Mouse (Mus musculus): ENCODE results near the gene Il6ra. TPM values are rescaled to one million over a fixed set of nuclear protein-coding genes. Genes with fewer than 3 reads are reported as not detected.
A peak's percentile ranks its signal among the peaks of the same experiment; 100 is the strongest.

The Il6ra gene
- polyA plus RNA-seq, 1 experiment from 2014 or later = 1.2 TPM

DNA sequence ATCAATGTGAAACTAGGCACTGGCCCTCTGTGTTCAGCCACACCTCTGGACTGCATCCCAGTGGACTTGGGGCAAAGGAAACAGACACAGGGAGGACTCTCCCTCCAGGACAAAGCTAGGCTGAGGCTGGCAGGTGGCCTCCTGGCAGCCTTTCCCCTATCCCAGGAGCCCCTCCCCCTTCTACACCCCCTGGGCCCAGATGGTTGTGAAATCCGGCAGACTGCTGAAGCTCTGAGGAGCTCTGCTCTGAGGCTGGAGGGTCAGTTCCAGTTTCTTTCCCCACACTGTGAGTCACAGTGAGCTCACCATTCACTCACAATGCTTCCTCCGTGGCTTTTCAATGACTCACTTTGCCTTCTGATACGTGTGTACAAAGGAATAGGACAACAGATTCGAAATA, 51.9 kb downstream of the Il6ra start:
- peaks cover 12% of the 10 kb centered on the region for H3K4me1 ChIP-seq
- no peaks in the 10 kb centered on the region for H3K36me3 ChIP-seq
- 0 out of 2 replicates have a peak, but pooled peaks cover 3% of the 10 kb centered on the region for H3K27me3 ChIP-seq (replicated peaks)
- no peaks in the 10 kb centered on the region for H3K9me3 ChIP-seq (replicated peaks)
- no peak overlapping the region for H3K4me3 ChIP-seq (replicated peaks)
- no peak overlapping the region for H3K9ac ChIP-seq (replicated peaks)
- no peak overlapping the region for H3K4me2 ChIP-seq
- ATAC-seq (ENCODE audit: low FRiP score) = no peak
- no peak overlapping the region for H3K27ac ChIP-seq (replicated peaks)
- WGBS = 25% methylated on average over 4 of the region's 4 CpGs

DNA sequence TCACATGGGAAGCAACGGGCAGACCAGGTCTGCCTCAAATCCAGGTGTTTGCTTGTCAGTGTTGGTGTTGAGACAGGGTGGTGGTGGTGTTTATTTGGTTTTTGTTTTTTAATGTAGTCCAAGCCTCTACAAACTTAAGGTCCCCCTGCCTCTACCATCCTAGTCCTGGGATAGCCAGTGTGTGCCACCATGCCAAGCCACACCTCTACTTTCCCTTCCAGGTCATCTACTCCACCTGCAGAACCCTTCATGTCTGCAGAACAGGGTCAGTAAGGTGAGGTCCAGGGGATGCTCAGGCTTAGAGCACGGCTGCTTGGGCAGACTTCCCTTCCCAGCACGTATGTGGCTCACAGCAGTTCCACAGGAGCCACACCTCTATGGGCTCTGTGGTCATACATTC, 52.7 kb downstream of the Il6ra start:
- H3K9me3 ChIP-seq (replicated peaks) = no peaks in the 10 kb centered on the region
- H3K9ac ChIP-seq (replicated peaks) = no peak overlapping the region
- no peak overlapping the region for H3K27ac ChIP-seq (replicated peaks)
- no peak overlapping the region for H3K4me2 ChIP-seq
- H3K36me3 ChIP-seq = no peaks in the 10 kb centered on the region
- peaks cover 11% of the 10 kb centered on the region for H3K4me1 ChIP-seq
- WGBS = 87% methylated on average over 3 of the region's 3 CpGs
- 0 out of 2 replicates have a peak, but pooled peaks cover 3% of the 10 kb centered on the region for H3K27me3 ChIP-seq (replicated peaks)
- no peak overlapping the region for H3K4me3 ChIP-seq (replicated peaks)
- no peak for ATAC-seq (ENCODE audit: low FRiP score)

DNA sequence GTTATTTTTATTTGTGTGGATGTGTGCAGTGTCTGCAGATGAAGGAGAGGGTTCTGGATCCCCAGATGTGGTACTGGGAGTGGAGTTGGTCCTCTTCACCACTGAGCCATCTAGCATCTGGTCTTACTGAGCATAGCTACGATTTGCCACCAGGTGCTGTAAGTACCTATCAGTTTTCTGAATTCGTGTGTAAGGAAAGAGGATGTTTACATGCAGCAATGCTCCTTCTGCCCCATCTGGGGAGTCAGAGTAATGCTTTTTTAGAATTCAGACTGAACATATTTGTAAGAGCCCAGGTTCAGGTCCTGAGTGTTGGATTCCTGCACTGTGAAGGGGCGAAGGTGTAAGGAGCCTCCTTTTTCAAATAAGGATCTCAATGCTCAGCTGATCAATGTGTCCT, 53.1 kb downstream of the Il6ra start:
- ATAC-seq (ENCODE audit: low FRiP score) = no peak
- 0 out of 2 replicates have a peak, but pooled peaks cover 3% of the 10 kb centered on the region for H3K27me3 ChIP-seq (replicated peaks)
- H3K27ac ChIP-seq (replicated peaks) = no peak overlapping the region
- no peak overlapping the region for H3K4me3 ChIP-seq (replicated peaks)
- H3K36me3 ChIP-seq = no peaks in the 10 kb centered on the region
- H3K9me3 ChIP-seq (replicated peaks) = no peaks in the 10 kb centered on the region
- H3K4me1 ChIP-seq = peaks cover 7% of the 10 kb centered on the region
- no peak overlapping the region for H3K9ac ChIP-seq (replicated peaks)
- 71% methylated on average over 3 of the region's 3 CpGs for WGBS
- no peak overlapping the region for H3K4me2 ChIP-seq

DNA sequence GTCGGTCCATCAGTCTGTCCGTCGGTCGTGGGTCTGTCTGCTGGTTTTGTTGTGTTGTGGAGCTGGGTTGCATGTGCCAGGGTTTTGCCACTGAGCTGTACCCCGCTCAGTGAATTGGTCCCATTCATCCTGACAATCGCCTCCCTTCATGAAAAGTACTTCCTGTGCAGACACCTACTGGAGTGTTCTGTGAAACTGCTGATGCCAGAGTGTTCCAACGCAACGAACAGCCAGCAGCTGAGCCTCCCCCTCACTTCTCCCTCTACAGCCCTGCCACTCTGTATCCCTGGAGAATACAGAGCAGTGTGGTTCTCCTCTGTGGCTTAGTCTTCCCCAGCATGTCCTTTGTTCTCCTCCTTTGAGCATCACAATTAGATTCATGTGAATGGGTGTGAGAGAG, 54.1 kb downstream of the Il6ra start:
- Histone ChIP-seq H3K4me3 (replicated peaks) (no peak overlapping the region), H3K4me2 (no peak overlapping the region), H3K9ac (replicated peaks) (0 out of 2 replicates have a peak overlapping the region, but pooled peaks have one; percentile 7), H3K27ac (replicated peaks) (no peak overlapping the region), H3K36me3 (no peaks in the 10 kb centered on the region), H3K27me3 (replicated peaks) (0 out of 2 replicates have a peak, but pooled peaks cover 3% of the 10 kb centered on the region), H3K4me1 (peaks cover 6% of the 10 kb centered on the region; the same call in 1 of the 2 replicates), H3K9me3 (replicated peaks) (no peaks in the 10 kb centered on the region)
- no peak for ATAC-seq (ENCODE audit: low FRiP score)
- 66% methylated on average over 8 of the region's 8 CpGs for WGBS

DNA sequence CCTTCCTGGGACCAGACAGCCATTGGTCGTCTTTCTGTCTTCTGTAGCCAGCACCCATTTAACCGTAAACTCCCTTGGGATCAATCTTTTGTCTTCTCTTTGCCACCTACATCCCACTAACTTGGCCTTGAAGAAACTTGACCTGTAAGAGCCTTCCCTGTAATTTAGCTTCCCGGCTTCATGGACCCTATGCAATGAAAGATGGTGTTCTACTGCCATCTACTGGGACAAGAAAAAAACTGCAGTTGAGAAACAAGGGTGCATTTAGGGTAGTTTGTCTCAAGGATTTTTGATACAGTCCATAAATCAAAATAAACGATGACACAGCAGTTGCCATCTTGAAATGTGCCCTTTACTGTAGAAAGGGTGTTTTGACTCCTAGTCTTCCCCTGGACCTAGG, 54.9 kb downstream of the Il6ra start:
- Histone ChIP-seq H3K4me3 (replicated peaks) (no peak overlapping the region), H3K4me2 (no peak overlapping the region), H3K4me1 (peaks cover 6% of the 10 kb centered on the region; the same call in 1 of the 2 replicates), H3K27me3 (replicated peaks) (0 out of 2 replicates have a peak, but pooled peaks cover 3% of the 10 kb centered on the region), H3K9me3 (replicated peaks) (no peaks in the 10 kb centered on the region), H3K36me3 (no peaks in the 10 kb centered on the region), H3K27ac (replicated peaks) (no peak overlapping the region), H3K9ac (replicated peaks) (no peak overlapping the region)
- ATAC-seq (ENCODE audit: low FRiP score) = no peak
- WGBS = 16% methylated on average over 4 of the region's 4 CpGs

DNA sequence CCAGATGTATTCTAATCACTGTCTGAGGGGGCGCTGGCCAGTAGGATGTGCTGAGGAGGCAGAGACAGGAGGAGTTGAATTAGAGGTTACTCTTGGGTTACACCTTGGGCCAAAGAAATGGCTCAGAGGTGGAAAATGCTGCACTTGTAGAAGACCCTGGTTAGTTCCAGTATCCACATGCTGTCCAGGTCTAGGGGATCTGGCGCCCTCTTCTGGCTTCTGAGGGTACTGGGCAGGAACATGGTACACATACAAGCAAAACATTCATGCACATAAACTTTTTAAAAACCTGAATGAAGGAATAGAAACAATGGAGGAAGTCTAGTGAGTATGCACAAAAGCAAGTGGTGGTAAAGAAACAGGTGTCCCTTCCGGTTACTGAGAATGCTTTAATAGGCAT, 55.6 kb downstream of the Il6ra start:
- no peak for ATAC-seq (ENCODE audit: low FRiP score)

DNA sequence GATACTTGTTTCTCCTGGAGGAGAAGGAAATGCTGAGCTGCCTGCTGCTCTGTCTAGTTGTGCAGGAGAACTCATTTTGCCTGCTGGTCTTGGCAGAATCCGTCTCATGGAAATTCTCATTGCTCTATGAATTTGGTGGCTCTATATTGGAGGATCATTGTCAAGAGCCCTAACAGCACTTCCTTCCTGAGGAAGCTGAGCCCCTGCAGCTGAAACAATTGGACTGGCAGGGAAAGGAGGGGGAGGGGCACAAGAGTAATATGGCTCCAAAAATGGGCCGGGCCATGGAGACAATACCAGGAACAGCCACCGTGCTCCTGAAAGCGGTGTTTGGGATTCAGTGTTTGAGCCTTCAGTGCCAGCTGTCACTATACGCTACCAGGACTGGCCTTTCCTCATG, 59.2 kb downstream of the Il6ra start:
- Histone ChIP-seq H3K4me1 (no peaks in the 10 kb centered on the region), H3K27me3 (replicated peaks) (0 out of 2 replicates have a peak, but pooled peaks cover 3% of the 10 kb centered on the region), H3K27ac (replicated peaks) (no peak overlapping the region), H3K4me3 (replicated peaks) (no peak overlapping the region), H3K4me2 (no peak overlapping the region), H3K9ac (replicated peaks) (no peak overlapping the region), H3K9me3 (replicated peaks) (no peaks in the 10 kb centered on the region), H3K36me3 (no peaks in the 10 kb centered on the region)
- ATAC-seq (ENCODE audit: low FRiP score) = no peak
- 64% methylated on average over 5 of the region's 5 CpGs for WGBS

More for the DNA sequence above, 55.6 kb downstream of the Il6ra start:
- Histone ChIP-seq H3K9me3 (replicated peaks) (no peaks in the 10 kb centered on the region), H3K36me3 (no peaks in the 10 kb centered on the region), H3K4me2 (no peak overlapping the region), H3K9ac (replicated peaks) (no peak overlapping the region), H3K4me3 (replicated peaks) (no peak overlapping the region), H3K27ac (replicated peaks) (no peak overlapping the region), H3K4me1 (peaks cover 6% of the 10 kb centered on the region; the same call in 1 of the 2 replicates), H3K27me3 (replicated peaks) (0 out of 2 replicates have a peak, but pooled peaks cover 3% of the 10 kb centered on the region)
- WGBS = 94% methylated on average over 3 of the region's 3 CpGs

DNA sequence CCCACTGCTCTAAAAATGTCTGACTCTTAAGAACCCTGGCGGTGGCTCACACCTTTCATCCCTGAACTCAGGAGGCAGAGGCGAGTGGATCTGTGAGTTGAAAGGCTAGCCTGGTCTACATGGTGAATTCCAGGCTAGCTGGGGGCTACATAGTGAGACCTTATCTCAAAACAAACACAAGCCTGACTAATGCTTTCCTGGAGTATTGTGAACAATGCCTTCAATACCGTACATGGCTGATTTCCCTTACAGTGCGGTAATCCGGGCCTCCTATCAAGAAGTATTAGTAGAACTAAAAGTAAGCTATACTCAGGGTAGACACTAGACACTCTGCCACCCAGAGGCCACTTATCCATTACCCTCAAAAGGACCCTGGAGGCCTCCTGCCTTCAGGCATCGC, 64.9 kb downstream of the Il6ra start:
- WGBS = 89% methylated on average over 6 of the region's 6 CpGs
- Histone ChIP-seq H3K27me3 (replicated peaks) (no peaks in the 10 kb centered on the region), H3K4me1 (no peaks in the 10 kb centered on the region), H3K36me3 (no peaks in the 10 kb centered on the region), H3K9me3 (replicated peaks) (no peaks in the 10 kb centered on the region), H3K4me2 (no peak overlapping the region), H3K4me3 (replicated peaks) (no peak overlapping the region), H3K9ac (replicated peaks) (no peak overlapping the region), H3K27ac (replicated peaks) (no peak overlapping the region)
- ATAC-seq (ENCODE audit: low FRiP score) = no peak

DNA sequence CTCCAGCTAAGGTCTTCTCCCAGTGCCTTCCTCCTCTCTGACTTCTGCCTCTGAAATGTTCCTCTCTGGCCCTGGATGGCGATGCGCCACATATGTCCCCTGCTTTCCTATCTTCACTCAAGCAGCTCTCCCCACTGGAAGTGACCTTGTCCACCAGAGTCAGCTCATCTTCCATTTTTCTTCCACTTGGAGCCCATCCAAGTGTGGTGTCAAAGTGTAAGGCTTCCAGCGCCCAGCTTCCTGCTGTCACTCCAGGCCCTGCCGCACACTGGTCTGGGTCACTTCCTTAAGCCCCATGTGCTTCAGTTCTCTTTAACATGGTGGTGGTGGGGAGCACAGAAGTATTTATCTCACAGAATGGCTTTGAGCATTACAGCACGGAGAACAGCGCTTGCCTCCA, 65.4 kb downstream of the Il6ra start:
- Histone ChIP-seq H3K4me1 (no peaks in the 10 kb centered on the region), H3K36me3 (no peaks in the 10 kb centered on the region), H3K4me3 (replicated peaks) (no peak overlapping the region), H3K9ac (replicated peaks) (no peak overlapping the region), H3K9me3 (replicated peaks) (no peaks in the 10 kb centered on the region), H3K27me3 (replicated peaks) (no peaks in the 10 kb centered on the region), H3K4me2 (no peak overlapping the region), H3K27ac (replicated peaks) (no peak overlapping the region)
- no peak for ATAC-seq (ENCODE audit: low FRiP score)
- WGBS = 79% methylated on average over 6 of the region's 6 CpGs

DNA sequence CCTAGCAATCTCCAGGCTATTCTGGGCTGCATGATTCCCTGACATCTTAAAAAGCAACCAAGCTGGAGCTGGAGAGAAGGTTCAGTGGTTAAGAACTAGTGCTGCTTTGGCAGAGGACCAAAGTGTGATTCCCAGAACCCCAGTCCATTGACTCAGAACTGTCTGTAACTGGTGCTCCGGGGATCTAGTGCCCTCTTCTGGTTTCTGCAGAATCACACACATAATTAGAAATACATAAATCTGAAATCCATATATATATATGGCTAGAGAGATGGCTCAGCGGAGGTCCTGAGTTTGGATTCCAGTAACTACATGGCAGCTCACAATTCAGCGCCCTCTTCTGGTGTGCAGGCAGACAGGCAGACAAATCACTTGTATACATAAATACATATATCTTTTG, 65.9 kb downstream of the Il6ra start:
- H3K4me3 ChIP-seq (replicated peaks) = no peak overlapping the region
- H3K27ac ChIP-seq (replicated peaks) = no peak overlapping the region
- WGBS = 83% methylated on average over 3 of the region's 3 CpGs
- ATAC-seq (ENCODE audit: low FRiP score) = no peak
- no peaks in the 10 kb centered on the region for H3K9me3 ChIP-seq (replicated peaks)
- H3K27me3 ChIP-seq (replicated peaks) = no peaks in the 10 kb centered on the region
- no peaks in the 10 kb centered on the region for H3K36me3 ChIP-seq
- H3K4me1 ChIP-seq = no peaks in the 10 kb centered on the region
- H3K4me2 ChIP-seq = no peak overlapping the region
- H3K9ac ChIP-seq (replicated peaks) = no peak overlapping the region

DNA sequence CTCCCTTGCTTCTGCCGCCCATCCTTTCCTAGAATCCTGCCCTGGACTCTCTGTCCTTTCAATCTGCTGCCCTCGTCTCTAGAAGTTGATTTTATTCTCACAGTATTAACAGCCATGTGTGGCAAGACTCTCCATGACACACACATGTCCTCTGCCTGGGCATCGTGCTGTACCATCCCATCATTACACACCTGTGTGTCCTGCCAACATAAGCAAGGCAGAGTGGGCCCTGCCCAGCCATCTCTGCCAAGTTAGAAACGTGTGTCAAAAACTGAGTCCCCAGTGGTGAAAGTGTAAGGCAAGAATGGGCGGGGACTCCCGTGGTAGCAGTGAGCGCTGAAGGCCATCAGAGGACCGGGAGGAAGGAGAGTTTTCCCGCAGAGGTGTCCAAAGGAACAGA, 67.2 kb downstream of the Il6ra start:
- no peaks in the 10 kb centered on the region for H3K36me3 ChIP-seq
- no peak overlapping the region for H3K9ac ChIP-seq (replicated peaks)
- H3K27ac ChIP-seq (replicated peaks) = no peak overlapping the region
- WGBS = 81% methylated on average over 9 of the region's 9 CpGs
- no peak for ATAC-seq (ENCODE audit: low FRiP score)
- no peaks in the 10 kb centered on the region for H3K27me3 ChIP-seq (replicated peaks)
- H3K9me3 ChIP-seq (replicated peaks) = no peaks in the 10 kb centered on the region
- H3K4me2 ChIP-seq = no peak overlapping the region
- H3K4me1 ChIP-seq = no peaks in the 10 kb centered on the region
- H3K4me3 ChIP-seq (replicated peaks) = no peak overlapping the region

DNA sequence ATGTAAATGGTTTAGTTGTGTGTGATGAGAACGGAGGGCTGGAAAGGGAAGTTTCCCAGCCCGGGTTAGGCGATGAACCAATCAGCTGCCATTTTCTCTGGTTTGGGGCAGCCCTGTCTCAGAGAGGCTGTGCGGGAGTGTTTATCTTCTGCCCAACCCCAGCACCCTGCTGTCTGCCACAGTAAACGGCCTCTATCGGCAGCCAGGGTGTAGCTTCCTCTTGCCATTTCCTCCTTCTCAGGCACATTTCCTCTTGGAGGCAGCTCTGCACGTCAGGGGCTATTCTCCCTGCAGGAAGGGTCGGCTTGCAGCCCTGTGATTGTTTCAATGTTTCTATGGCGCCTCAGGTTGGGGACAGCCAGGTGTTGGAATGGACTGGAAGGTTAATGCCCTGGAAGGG, 69.8 kb downstream of the Il6ra start:
- H3K4me2 ChIP-seq = no peak overlapping the region
- no peaks in the 10 kb centered on the region for H3K4me1 ChIP-seq
- no peak for ATAC-seq (ENCODE audit: low FRiP score)
- H3K27me3 ChIP-seq (replicated peaks) = no peaks in the 10 kb centered on the region
- no peak overlapping the region for H3K9ac ChIP-seq (replicated peaks)
- H3K36me3 ChIP-seq = no peaks in the 10 kb centered on the region
- H3K9me3 ChIP-seq (replicated peaks) = no peaks in the 10 kb centered on the region
- no peak overlapping the region for H3K27ac ChIP-seq (replicated peaks)
- H3K4me3 ChIP-seq (replicated peaks) = no peak overlapping the region
- WGBS = 63% methylated on average over 9 of the region's 9 CpGs

DNA sequence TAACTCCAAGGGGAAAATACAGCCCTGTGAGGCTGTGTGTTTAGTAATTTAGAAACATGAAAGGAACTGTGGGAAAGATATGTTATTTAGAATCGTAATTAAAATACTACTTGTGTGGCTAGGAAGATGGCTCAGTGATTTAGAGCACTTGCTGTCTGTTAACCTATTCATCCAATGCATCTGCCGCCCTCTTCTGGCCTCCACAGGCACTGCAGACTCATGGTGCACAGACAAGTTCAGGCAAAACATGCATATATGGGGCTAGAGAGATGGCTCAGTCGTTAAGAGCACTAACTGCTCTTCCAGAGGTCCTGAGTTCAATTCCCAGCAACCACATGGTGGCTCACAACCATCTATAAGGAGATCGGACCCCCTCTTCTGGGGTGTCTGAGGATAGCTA, 70.7 kb downstream of the Il6ra start:
- H3K9me3 ChIP-seq (replicated peaks) = no peaks in the 10 kb centered on the region
- no peak overlapping the region for H3K27ac ChIP-seq (replicated peaks)
- H3K4me3 ChIP-seq (replicated peaks) = no peak overlapping the region
- H3K4me2 ChIP-seq = no peak overlapping the region
- H3K27me3 ChIP-seq (replicated peaks) = no peaks in the 10 kb centered on the region
- no peaks in the 10 kb centered on the region for H3K4me1 ChIP-seq
- no peak for ATAC-seq (ENCODE audit: low FRiP score)
- H3K36me3 ChIP-seq = no peaks in the 10 kb centered on the region
- no peak overlapping the region for H3K9ac ChIP-seq (replicated peaks)
- 77% methylated on average over 4 of the region's 4 CpGs for WGBS
